ENCODE assay signal across 22 mouse cellular contexts in the genomic region with DNA sequence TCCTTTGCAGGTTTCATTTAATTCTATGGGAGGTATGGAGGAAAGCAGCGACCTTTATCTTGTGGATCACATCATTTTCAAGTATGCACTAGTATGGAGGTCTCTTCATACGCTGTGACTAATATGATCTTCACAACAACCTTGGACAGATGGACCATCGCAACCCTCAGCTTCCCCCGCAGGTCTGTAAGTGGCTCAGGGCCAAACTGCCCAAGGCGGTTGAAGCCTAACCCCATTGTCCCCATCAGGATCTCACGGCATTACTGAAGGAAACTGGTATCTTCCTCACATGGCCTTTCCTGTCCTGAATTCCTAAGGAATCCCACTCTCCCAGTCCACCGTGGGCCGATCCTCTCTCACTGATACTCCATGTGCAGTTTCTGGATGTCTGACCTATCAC. TPM values are rescaled to one million over a fixed set of nuclear protein-coding genes. Genes with fewer than 3 reads are reported as not detected.
DNase-seq lines count a peak whose midpoint lies in the region; ATAC-seq lines count a peak whose summit lies in the region.
"Had no signal": no experiment of that assay in that cellular context is flagged by ENCODE, and none has a peak within 500 bp of the region (broad histone marks: within the 10 kb centered on the region; RNA-seq: fewer than 3 reads in every experiment).

No protein-coding gene starts in this region.

- 86% methylated on average over 8 of the region's 8 CpGs for WGBS in heart, embryonic 16.5 days
- 72% methylated on average over 8 of the region's 8 CpGs for WGBS in lung, embryonic 16.5 days

- peaks cover 6% of the 10 kb centered on the region; the same call in 1 of the 2 replicates for H3K36me3 ChIP-seq in heart, embryonic 16.5 days (ENCODE audit: control insufficient read depth, insufficient read depth)
- H3K36me3 ChIP-seq in lung, embryonic 16.5 days (ENCODE audit: control insufficient read depth, insufficient read depth, low read length), result no peaks in the 10 kb centered on the region
- H3K36me3 ChIP-seq: G1E had no signal

- no peak overlapping the region for H3K4me2 ChIP-seq in heart, embryonic 16.5 days (ENCODE audit: low read depth, low read length)
- no peak overlapping the region for H3K4me2 ChIP-seq in lung, embryonic 16.5 days (ENCODE audit: low read depth, low read length)

- no peaks in the 10 kb centered on the region for H3K27me3 ChIP-seq in heart, embryonic 16.5 days (ENCODE audit: control insufficient read depth, insufficient read depth, low read length)
- H3K27me3 ChIP-seq in lung, embryonic 16.5 days (ENCODE audit: control insufficient read depth, insufficient read depth, low read depth, low read length), result no peaks in the 10 kb centered on the region
- H3K27me3 ChIP-seq: CH12.LX, Patski had no signal

- peak; percentile 36 to 54 for DNase-seq in cerebellum, postnatal 10 days
- no peak for DNase-seq in cerebellum, adult 9-10 months
- DNase-seq in heart, adult 11 months, result peak; percentile 85
- no peak for DNase-seq in heart, adult 8-10 months (ENCODE audit: low spot score)
- no peak for DNase-seq in heart, adult 18-20 months
- no peak for DNase-seq in lung, postnatal 36 days
- DNase-seq: adrenal gland, adult 2 months; adrenal gland, adult 8-10 months; adrenal gland, postnatal 10 days; adrenal gland, postnatal 14 days; adrenal gland, postnatal 25 days; adrenal gland, postnatal 36 days; B cell, adult 2 months; cerebellum, adult 11 months; cerebellum, adult 11-12 months had no signal

- H3K27ac ChIP-seq in heart, embryonic 16.5 days (ENCODE audit: low read length), result peak overlapping the region; percentile 2; the same call in 1 of the 2 replicates
- H3K27ac ChIP-seq in lung, embryonic 16.5 days (ENCODE audit: low read length), result peak overlapping the region; percentile 12; the same call in 1 of the 2 replicates

- H3K4me1 ChIP-seq in heart, embryonic 16.5 days (ENCODE audit: control insufficient read depth, insufficient read depth, low read length), result peaks cover 37% of the 10 kb centered on the region
- peaks cover 37% of the 10 kb centered on the region for H3K4me1 ChIP-seq in lung, embryonic 16.5 days (replicated peaks; ENCODE audit: control insufficient read depth, insufficient read depth, low read length)

- ATAC-seq in heart, embryonic 16.5 days (replicated peaks; ENCODE audit: extremely low read depth, insufficient read depth, low FRiP score), result no peak
- ATAC-seq in lung, embryonic 16.5 days (ENCODE audit: low read depth), result no peak
- ATAC-seq: activated CD4-positive, CD25-positive, alpha-beta regulatory T cell, adult 4 months; CD4-positive, CD25-positive, alpha-beta regulatory T cell, adult 4 months; Patski had no signal

- no peak overlapping the region for H3K9ac ChIP-seq in heart, embryonic 16.5 days (ENCODE audit: low read length)
- H3K9ac ChIP-seq in lung, embryonic 16.5 days (ENCODE audit: low read length), result no peak overlapping the region

- no peak overlapping the region for H3K4me3 ChIP-seq in heart, embryonic 16.5 days (ENCODE audit: low read length)
- no peak overlapping the region for H3K4me3 ChIP-seq in lung, embryonic 16.5 days (ENCODE audit: low read length)

- no peaks in the 10 kb centered on the region for H3K9me3 ChIP-seq in heart, embryonic 16.5 days (replicated peaks; ENCODE audit: control insufficient read depth, low read length)
- H3K9me3 ChIP-seq in lung, embryonic 16.5 days (ENCODE audit: control insufficient read depth, low read length), result no peaks in the 10 kb centered on the region
- H3K9me3 ChIP-seq: G1E had no signal

RNA-seq across cellular contexts. Expression of a gene that starts 34.5 kb away (rescaled TPM):
- 10 to 100 TPM; 11.2 to 17.7 (median 12.7) TPM for total RNA-seq in heart, adult 8-10 months (2022)
- polyA plus RNA-seq in heart, embryonic 16.5 days (2015; fragmentation: Nextera tagmentation; extraction: Ambion mirVana), result 20.8 and 22.4 TPM in 2 replicates
- 10 to 100 TPM; 13.2 to 14.7 TPM for total RNA-seq in heart, adult 18-20 months (2021)
- 37.2 and 39.8 TPM in 2 replicates for polyA plus RNA-seq in lung, embryonic 16.5 days (2015; fragmentation: Nextera tagmentation; extraction: Ambion mirVana)
- total RNA-seq: CH12.LX had no signal

Comparison
In these comparisons a context has a peak if more than half of its experiments do, and no peak if none do; other contexts are left out.
1. DNase-seq: peak in cerebellum, postnatal 10 days (2 of 2) and heart, adult 11 months (single experiment); none in cerebellum, adult 9-10 months (single experiment), heart, adult 8-10 months (single experiment), heart, adult 18-20 months (0 of 2) and lung, postnatal 36 days (single experiment).